Mouse (Mus musculus) megakaryocyte, embryonic 14.5 days (primary cell): Measurements from ENCODE around the gene Iqcm.

Experiments used
- FLI1 ChIP-seq: IDR thresholded peaks from 2 replicates; pipeline ENCODE4 v1.6.1; 2012; ENCODE audit warnings: low read length, inconsistent platforms, mixed read lengths
- GATA1 ChIP-seq: IDR thresholded peaks from 3 replicates; pipeline ENCODE4 v1.6.1; 2012; ENCODE audit warnings: mixed read lengths, low read length, inconsistent platforms, borderline replicate concordance

DNA sequence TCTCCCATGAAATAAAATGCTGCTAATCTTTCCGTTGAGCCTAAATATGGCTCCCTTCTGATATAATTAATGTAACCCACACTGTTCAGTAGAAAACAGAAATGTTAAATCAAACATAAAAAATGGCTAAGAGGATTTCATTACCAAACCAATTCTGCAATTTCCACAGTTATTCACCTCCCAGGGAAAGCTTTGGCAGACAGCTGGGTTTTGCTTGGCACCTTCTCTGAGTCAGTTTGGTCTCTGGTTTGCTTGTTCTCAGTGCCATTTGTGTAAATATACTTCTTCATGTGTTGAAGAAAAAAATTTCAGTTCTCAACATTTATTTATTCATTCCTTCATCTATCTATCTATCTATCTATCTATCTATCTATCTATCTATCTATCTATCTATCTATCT, 28.3 kb downstream of the Iqcm start:
- no peak for TF ChIP-seq GATA1
- TF ChIP-seq FLI1: no peak
